Mouse (Mus musculus): ENCODE data around the gene Arhgef7. TPM values are rescaled to one million over a fixed set of nuclear protein-coding genes. Genes with fewer than 3 reads are reported as not detected.

Arhgef7 gene
- polyA plus RNA-seq, 1 experiment = 19.9 TPM

DNA sequence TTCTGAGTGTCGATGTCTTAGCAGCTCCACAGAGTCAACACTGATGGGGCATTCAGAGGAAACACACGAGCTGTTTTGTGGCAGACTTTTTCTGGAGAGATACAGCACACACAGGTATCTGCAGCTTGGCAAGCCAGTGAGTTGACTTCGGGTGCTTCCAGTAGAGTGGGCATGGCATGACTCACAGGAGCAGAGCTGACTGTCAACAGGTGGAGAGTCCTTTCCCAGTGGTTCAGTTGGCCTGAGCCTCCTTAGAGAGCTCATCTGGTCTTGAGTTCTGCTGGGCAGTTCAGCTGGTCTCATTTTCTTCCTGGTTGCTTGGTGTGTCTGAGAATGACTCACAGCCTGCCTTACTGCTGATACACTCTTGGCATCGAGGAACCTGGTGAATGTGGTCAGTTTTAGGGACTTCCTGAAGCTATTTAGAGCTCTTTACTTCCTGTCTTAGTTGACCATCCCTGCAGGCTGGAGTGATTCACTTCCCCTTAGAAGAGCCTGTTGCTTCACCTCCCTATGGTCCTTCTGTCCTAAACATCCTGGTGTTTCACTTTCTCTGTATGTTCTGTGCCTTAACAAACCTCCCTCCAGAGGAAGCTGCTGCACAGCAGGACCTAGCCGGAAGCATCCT is 39.8 kb downstream of the Arhgef7 start:
- no peak overlapping the region for H3K27ac ChIP-seq (ENCODE audit: control insufficient read depth, insufficient read depth, low read depth, low read length)
- H3K27me3 ChIP-seq (ENCODE audit: control insufficient read depth, insufficient read depth, low read length) = no peaks in the 10 kb centered on the region
- H3K36me3 ChIP-seq (ENCODE audit: control insufficient read depth, insufficient read depth, low read length) = no peaks in the 10 kb centered on the region
- H3K4me3 ChIP-seq (ENCODE audit: control insufficient read depth, low read depth, low read length) = no peak overlapping the region
- H3K4me1 ChIP-seq (ENCODE audit: control insufficient read depth, insufficient read depth, low read length) = no peaks in the 10 kb centered on the region
- TF ChIP-seq POLR2A (IDR thresholded peaks at IDR 0.05; ENCODE audit: control insufficient read depth, low read depth, low read length) = no peak
- TF ChIP-seq CTCF (IDR thresholded peaks at IDR 0.05; ENCODE audit: control insufficient read depth, insufficient read depth, insufficient replicate concordance, low read depth, low read length) = no peak

DNA sequence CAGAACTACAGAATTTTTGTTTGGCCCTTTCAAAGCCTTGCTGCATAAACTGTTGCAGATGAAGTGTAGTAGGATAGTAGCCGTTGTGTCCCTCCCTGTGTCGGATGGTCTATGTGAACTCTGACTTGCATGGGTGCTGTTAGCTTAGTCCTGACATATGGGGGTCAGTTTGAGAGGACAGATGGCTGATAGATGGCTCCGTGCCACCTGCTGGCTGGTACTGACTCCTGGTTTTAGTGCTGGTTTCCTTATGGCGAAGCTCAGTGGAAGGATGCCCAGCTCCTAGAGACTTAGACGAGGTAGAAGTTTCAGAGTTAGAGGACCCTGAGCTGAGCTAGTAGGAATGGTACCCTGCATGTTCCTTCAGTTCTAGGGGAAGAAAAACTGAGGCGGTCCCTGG is 42.5 kb downstream of the Arhgef7 start:
- H3K4me1 ChIP-seq (ENCODE audit: control insufficient read depth, insufficient read depth, low read length) = no peaks in the 10 kb centered on the region
- no peak overlapping the region for H3K27ac ChIP-seq (ENCODE audit: control insufficient read depth, insufficient read depth, low read depth, low read length)
- no peaks in the 10 kb centered on the region for H3K27me3 ChIP-seq (ENCODE audit: control insufficient read depth, insufficient read depth, low read length)
- TF ChIP-seq POLR2A (IDR thresholded peaks at IDR 0.05; ENCODE audit: control insufficient read depth, low read depth, low read length) = no peak
- no peak for TF ChIP-seq CTCF (IDR thresholded peaks at IDR 0.05; ENCODE audit: control insufficient read depth, insufficient read depth, insufficient replicate concordance, low read depth, low read length)
- no peaks in the 10 kb centered on the region for H3K36me3 ChIP-seq (ENCODE audit: control insufficient read depth, insufficient read depth, low read length)
- H3K4me3 ChIP-seq (ENCODE audit: control insufficient read depth, low read depth, low read length) = no peak overlapping the region

DNA sequence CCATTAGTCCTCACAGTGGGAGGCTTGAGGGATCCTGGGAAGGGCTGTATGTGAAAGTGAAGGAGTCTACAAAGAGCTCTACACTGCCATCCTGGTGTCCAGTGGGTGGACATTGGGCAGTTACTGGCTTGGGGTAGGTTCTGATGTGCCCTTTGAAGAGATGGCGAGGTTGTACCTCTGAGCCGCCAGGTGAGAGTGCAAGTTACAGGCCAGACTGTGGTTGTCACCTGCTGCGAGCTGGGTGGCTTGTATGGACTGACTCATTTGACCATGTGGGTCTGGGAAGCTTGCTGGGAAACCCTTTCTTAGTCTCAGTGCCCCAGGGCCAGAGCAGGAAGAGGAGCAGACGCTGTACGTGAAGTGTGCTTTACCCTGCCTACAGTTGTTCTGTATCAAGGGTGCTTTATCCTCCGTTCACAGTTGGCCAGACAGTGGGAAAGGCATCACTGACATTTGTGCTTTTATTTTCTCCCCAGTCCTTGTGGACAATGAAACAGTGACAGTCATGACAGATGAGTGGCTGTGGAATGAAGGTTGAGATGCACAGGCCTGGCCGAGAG is 43.1 kb downstream of the Arhgef7 start:
- Histone ChIP-seq H3K4me3 (ENCODE audit: control insufficient read depth, low read depth, low read length) (no peak overlapping the region), H3K27me3 (ENCODE audit: control insufficient read depth, insufficient read depth, low read length) (no peaks in the 10 kb centered on the region), H3K36me3 (ENCODE audit: control insufficient read depth, insufficient read depth, low read length) (no peaks in the 10 kb centered on the region), H3K4me1 (ENCODE audit: control insufficient read depth, insufficient read depth, low read length) (no peaks in the 10 kb centered on the region), H3K27ac (ENCODE audit: control insufficient read depth, insufficient read depth, low read depth, low read length) (no peak overlapping the region)
- TF ChIP-seq POLR2A (IDR thresholded peaks at IDR 0.05; ENCODE audit: control insufficient read depth, low read depth, low read length) (no peak), CTCF (IDR thresholded peaks at IDR 0.05; ENCODE audit: control insufficient read depth, insufficient read depth, insufficient replicate concordance, low read depth, low read length) (no peak)

- Histone ChIP-seq H3K27me3 (ENCODE audit: control insufficient read depth, insufficient read depth, low read length) (no peaks in the 10 kb centered on the region), H3K36me3 (ENCODE audit: control insufficient read depth, insufficient read depth, low read length) (no peaks in the 10 kb centered on the region), H3K4me1 (ENCODE audit: control insufficient read depth, insufficient read depth, low read length) (no peaks in the 10 kb centered on the region), H3K27ac (ENCODE audit: control insufficient read depth, insufficient read depth, low read depth, low read length) (no peak overlapping the region), H3K4me3 (ENCODE audit: control insufficient read depth, low read depth, low read length) (no peak overlapping the region)
- no peak for TF ChIP-seq CTCF (IDR thresholded peaks at IDR 0.05; ENCODE audit: control insufficient read depth, insufficient read depth, insufficient replicate concordance, low read depth, low read length)
- no peak for TF ChIP-seq POLR2A (IDR thresholded peaks at IDR 0.05; ENCODE audit: control insufficient read depth, low read depth, low read length)
Observed at GRCm38 (mm10) chr8:11771608-11772007, 44.1 kb downstream of the Arhgef7 start.

GRCm38 (mm10) chr8:11774195-11775076 is 46.9 kb downstream of the Arhgef7 start:
- no peaks in the 10 kb centered on the region for H3K36me3 ChIP-seq (ENCODE audit: control insufficient read depth, insufficient read depth, low read length)
- no peak overlapping the region for H3K27ac ChIP-seq (ENCODE audit: control insufficient read depth, insufficient read depth, low read depth, low read length)
- TF ChIP-seq CTCF (IDR thresholded peaks at IDR 0.05; ENCODE audit: control insufficient read depth, insufficient read depth, insufficient replicate concordance, low read depth, low read length) (no peak), POLR2A (IDR thresholded peaks at IDR 0.05; ENCODE audit: control insufficient read depth, low read depth, low read length) (no peak)
- H3K27me3 ChIP-seq (ENCODE audit: control insufficient read depth, insufficient read depth, low read length) = no peaks in the 10 kb centered on the region
- no peak overlapping the region for H3K4me3 ChIP-seq (ENCODE audit: control insufficient read depth, low read depth, low read length)
- no peaks in the 10 kb centered on the region for H3K4me1 ChIP-seq (ENCODE audit: control insufficient read depth, insufficient read depth, low read length)

- TF ChIP-seq POLR2A (IDR thresholded peaks at IDR 0.05; ENCODE audit: control insufficient read depth, low read depth, low read length) (no peak), CTCF (IDR thresholded peaks at IDR 0.05; ENCODE audit: control insufficient read depth, insufficient read depth, insufficient replicate concordance, low read depth, low read length) (no peak)
- Histone ChIP-seq H3K36me3 (ENCODE audit: control insufficient read depth, insufficient read depth, low read length) (no peaks in the 10 kb centered on the region), H3K4me1 (ENCODE audit: control insufficient read depth, insufficient read depth, low read length) (no peaks in the 10 kb centered on the region), H3K4me3 (ENCODE audit: control insufficient read depth, low read depth, low read length) (no peak overlapping the region), H3K27ac (ENCODE audit: control insufficient read depth, insufficient read depth, low read depth, low read length) (no peak overlapping the region), H3K27me3 (ENCODE audit: control insufficient read depth, insufficient read depth, low read length) (no peaks in the 10 kb centered on the region)
Observed at GRCm38 (mm10) chr8:11775889-11776288, 48.4 kb downstream of the Arhgef7 start.

GRCm38 (mm10) chr8:11776451-11777180 is 49.1 kb downstream of the Arhgef7 start:
- Histone ChIP-seq H3K4me1 (ENCODE audit: control insufficient read depth, insufficient read depth, low read length) (no peaks in the 10 kb centered on the region), H3K27me3 (ENCODE audit: control insufficient read depth, insufficient read depth, low read length) (no peaks in the 10 kb centered on the region), H3K4me3 (ENCODE audit: control insufficient read depth, low read depth, low read length) (no peak overlapping the region), H3K36me3 (ENCODE audit: control insufficient read depth, insufficient read depth, low read length) (no peaks in the 10 kb centered on the region), H3K27ac (ENCODE audit: control insufficient read depth, insufficient read depth, low read depth, low read length) (no peak overlapping the region)
- no peak for TF ChIP-seq POLR2A (IDR thresholded peaks at IDR 0.05; ENCODE audit: control insufficient read depth, low read depth, low read length)
